Mouse (Mus musculus): ENCODE results near the gene Hpcal4. TPM values are rescaled to one million over a fixed set of nuclear protein-coding genes. Genes with fewer than 3 reads are reported as not detected.
"Not testable (repeated sequence)": the region's sequence is repeated elsewhere in the genome, so short reads cannot be mapped to it uniquely, and the experiment has no call there.

Hpcal4 gene
- polyA plus RNA-seq (2021) = not detected

GRCm38 (mm10) chr4:123182328-123183238, at the start of gene Hpcal4:
Gene Hpcal4, plus strand, starts transcription at chr4:123183227.
- ChIA-PET CTCF (no interaction called here), POLR2A (interaction anchor here (0.6 kb wide), 1 partner anchor 1669 kb away, joined by 3 read pairs; no protein-coding TSS in a partner anchor)
- ATAC-seq (no peak), DNase-seq (ENCODE audit: low read depth, low spot score) (no peak)
- TF ChIP-seq CTCF (IDR thresholded peaks at IDR 0.05) = no peak
- in situ Hi-C loops (cut with MboI; ENCODE audit: low pct_unique_long_range_greater_than_20kb) = no loop called here
- H3K27me3 ChIP-seq = peaks cover 55% of the 10 kb centered on the region

DNA sequence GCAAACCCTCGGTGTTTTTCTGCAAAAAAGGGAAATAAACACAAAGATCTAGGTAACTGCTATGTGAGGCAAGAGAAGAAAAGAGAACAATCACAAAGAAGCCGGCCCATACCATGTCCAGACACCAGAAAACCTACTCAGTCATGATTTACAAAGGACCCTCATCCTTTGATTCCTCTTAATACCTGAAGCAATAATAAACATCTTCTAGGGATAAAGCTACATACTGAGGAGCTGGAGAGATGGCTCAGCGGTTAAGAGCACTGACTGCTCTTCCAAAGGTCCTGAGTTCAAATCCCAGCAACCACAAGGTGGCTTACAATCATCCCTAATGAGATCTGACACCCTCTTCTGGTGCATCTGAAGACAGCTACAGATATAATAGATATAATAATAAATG, 45.5 kb upstream of the Hpcal4 start:
- in situ Hi-C loops (cut with MboI; ENCODE audit: low pct_unique_long_range_greater_than_20kb) = no loop called here
- CTCF ChIA-PET = no interaction called here
- POLR2A ChIA-PET = no interaction called here
- H3K27me3 ChIP-seq = no peaks in the 10 kb centered on the region
- DNase-seq (ENCODE audit: low read depth, low spot score) = no peak
- ATAC-seq = no peak
- no peak for TF ChIP-seq CTCF (IDR thresholded peaks at IDR 0.05)

DNA sequence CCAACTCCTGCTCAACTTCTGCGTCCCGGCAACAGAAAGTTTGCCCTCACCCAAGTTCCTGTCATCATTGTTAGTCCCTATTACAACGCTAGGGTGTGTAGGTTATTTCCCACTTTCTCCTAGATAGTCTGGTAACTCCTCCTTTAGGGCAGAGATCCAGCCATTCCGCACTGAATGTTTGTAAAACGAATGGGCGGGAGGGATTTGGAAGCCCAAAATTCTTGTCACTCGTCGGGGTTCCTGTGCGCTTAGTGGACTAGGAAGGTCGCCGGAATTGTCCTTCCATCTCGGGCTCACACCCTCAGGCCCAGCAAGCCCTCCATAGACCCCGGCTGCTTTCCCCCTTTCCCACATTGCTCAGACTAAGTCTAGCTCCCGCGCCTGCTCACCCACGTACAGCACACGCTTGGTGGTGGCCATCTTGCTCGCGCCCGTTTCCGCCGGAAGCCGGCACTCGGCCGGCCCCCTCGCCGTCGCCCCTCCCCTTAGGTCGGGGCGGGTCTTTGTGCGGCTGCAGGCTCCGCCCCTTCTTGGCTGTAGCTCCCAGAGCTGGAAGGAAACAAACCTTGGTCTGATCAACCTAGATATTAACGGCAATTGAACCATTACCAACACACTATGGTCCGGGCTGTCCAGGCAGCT, 43.4 kb upstream of the Hpcal4 start, which contains the start of gene Ppie:
TSS of gene Ppie (minus strand) at position 439 of the 642 bp plus-strand sequence.
- CTCF ChIA-PET = no interaction called here
- no peaks in the 10 kb centered on the region for H3K27me3 ChIP-seq

GRCm38 (mm10) chr4:123147446-123148150, 35.4 kb upstream of the Hpcal4 start:
- ATAC-seq (no peak), DNase-seq (ENCODE audit: low read depth, low spot score) (no peak)
- ChIA-PET POLR2A (no interaction called here), CTCF (interaction anchor here (1.6 kb wide), 1 partner anchor 53 kb away, joined by 4 read pairs; no protein-coding TSS in a partner anchor)
- in situ Hi-C loops (cut with MboI; ENCODE audit: low pct_unique_long_range_greater_than_20kb) = no loop called here
- TF ChIP-seq CTCF (IDR thresholded peaks at IDR 0.05) = no peak
- H3K27me3 ChIP-seq = peaks cover 17% of the 10 kb centered on the region

More for the DNA sequence above, 43.4 kb upstream of the Hpcal4 start, which contains the start of gene Ppie:
- POLR2A ChIA-PET = no interaction called here
- DNase-seq (ENCODE audit: low read depth, low spot score) (peak; percentile 28), ATAC-seq (peak; percentile 89)
- in situ Hi-C loops (cut with MboI; ENCODE audit: low pct_unique_long_range_greater_than_20kb) = no loop called here
- TF ChIP-seq CTCF (IDR thresholded peaks at IDR 0.05) = no peak

GRCm38 (mm10) chr4:123152003-123152402, 31.0 kb upstream of the Hpcal4 start:
- in situ Hi-C loops (cut with MboI; ENCODE audit: low pct_unique_long_range_greater_than_20kb) = no loop called here
- ChIA-PET CTCF (no interaction called here), POLR2A (no interaction called here)
- H3K27me3 ChIP-seq = peaks cover 13% of the 10 kb centered on the region
- TF ChIP-seq CTCF (IDR thresholded peaks at IDR 0.05) = peak; percentile 35
- DNase-seq (ENCODE audit: low read depth, low spot score) (no peak), ATAC-seq (no peak)

DNA sequence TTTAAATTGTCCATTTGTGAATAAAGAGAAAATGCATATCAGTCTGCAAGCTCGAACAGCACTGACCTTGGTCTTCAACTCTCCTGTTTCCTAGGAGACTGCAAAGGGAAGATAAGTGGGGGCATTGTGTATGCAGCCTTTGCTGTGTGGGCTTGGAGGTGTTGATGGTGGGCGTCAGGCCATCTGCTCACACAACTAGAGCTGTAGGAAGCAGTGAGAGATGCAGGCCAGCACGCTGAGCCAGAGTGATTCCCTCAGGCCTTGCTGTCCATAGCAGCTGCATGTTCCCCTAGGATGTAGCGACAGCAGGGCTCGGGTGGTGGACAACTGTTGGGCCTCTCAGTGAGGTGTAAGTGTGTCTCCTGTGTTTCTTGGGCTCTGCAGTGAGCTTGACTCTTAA, 30.1 kb upstream of the Hpcal4 start:
- ATAC-seq (no peak), DNase-seq (ENCODE audit: low read depth, low spot score) (no peak)
- in situ Hi-C loops (cut with MboI; ENCODE audit: low pct_unique_long_range_greater_than_20kb) = no loop called here
- ChIA-PET POLR2A (no interaction called here), CTCF (no interaction called here)
- H3K27me3 ChIP-seq = peaks cover 13% of the 10 kb centered on the region
- TF ChIP-seq CTCF (IDR thresholded peaks at IDR 0.05) = no peak

- in situ Hi-C loops (cut with MboI; ENCODE audit: low pct_unique_long_range_greater_than_20kb) = loop anchor here (5.0 kb wide), 2 partner anchors 42 to 102 kb away; no protein-coding TSS in a partner anchor
Observed at GRCm38 (mm10) chr4:123155004-123155403, 28.0 kb upstream of the Hpcal4 start.

DNA sequence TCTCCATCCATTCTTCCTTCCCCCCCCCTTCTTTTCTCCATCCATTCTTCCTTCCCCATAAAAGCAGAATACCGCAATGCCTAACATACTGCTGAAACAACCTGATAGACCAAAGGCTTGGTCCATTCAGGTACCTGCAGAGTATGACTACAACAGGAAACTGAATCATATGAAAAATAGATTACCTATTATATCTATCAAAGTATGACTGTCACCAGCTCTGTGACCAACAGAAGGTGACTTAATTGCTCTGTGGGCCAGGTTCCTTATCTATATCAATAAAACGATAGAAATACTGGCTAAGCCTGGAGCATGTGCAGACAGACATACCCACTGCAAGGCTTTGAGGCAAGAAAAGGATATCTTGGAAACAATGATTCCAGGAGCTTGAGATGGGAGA, 27.6 kb upstream of the Hpcal4 start:
- ChIA-PET CTCF (interaction anchor here (1.0 kb wide), 1 partner anchor 9 kb away, joined by 4 read pairs; no protein-coding TSS in a partner anchor), POLR2A (no interaction called here)
- peaks cover 4% of the 10 kb centered on the region for H3K27me3 ChIP-seq
- in situ Hi-C loops (cut with MboI; ENCODE audit: low pct_unique_long_range_greater_than_20kb) = loop anchor here (5.0 kb wide), 2 partner anchors 42 to 102 kb away; no protein-coding TSS in a partner anchor
- no peak for DNase-seq (ENCODE audit: low read depth, low spot score)
- TF ChIP-seq CTCF (IDR thresholded peaks at IDR 0.05) = no peak
- no peak for ATAC-seq

More at GRCm38 (mm10) chr4:123155004-123155403, 28.0 kb upstream of the Hpcal4 start:
- peak; percentile 52 for TF ChIP-seq CTCF (IDR thresholded peaks at IDR 0.05)
- DNase-seq (ENCODE audit: low read depth, low spot score) = peak; percentile 7
- ATAC-seq = no peak
- ChIA-PET POLR2A (no interaction called here), CTCF (interaction anchor here (1.0 kb wide), 1 partner anchor 9 kb away, joined by 4 read pairs; no protein-coding TSS in a partner anchor)
- H3K27me3 ChIP-seq = peaks cover 7% of the 10 kb centered on the region

DNA sequence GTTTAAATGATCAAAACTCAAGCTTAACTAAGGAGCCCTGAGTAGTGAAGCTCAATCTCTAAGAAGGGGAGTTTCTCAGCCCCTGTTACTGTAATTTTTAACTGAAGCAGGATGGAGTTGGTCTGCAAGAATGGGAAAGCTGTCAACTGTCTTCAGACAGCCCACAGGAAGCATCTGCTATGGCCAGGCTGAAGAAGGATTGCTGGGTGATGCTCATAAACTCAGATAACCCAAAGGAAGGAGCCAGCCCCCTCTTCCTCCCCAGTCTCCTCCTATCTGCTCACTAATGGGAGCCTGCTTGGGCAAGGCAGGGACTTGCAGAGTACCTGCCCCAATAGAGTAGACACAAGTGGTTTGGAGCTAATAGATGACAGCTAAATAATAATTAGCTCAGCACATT, 27.2 kb upstream of the Hpcal4 start:
- no peak for ATAC-seq
- POLR2A ChIA-PET = no interaction called here
- peaks cover 4% of the 10 kb centered on the region for H3K27me3 ChIP-seq
- CTCF ChIA-PET = no interaction called here
- in situ Hi-C loops (cut with MboI; ENCODE audit: low pct_unique_long_range_greater_than_20kb) = loop anchor here (5.0 kb wide), 2 partner anchors 41 to 101 kb away; no protein-coding TSS in a partner anchor
- no peak for TF ChIP-seq CTCF (IDR thresholded peaks at IDR 0.05)
- DNase-seq (ENCODE audit: low read depth, low spot score) = no peak

GRCm38 (mm10) chr4:123160571-123160970, 22.5 kb upstream of the Hpcal4 start:
- no peak for TF ChIP-seq CTCF (IDR thresholded peaks at IDR 0.05)
- POLR2A ChIA-PET = no interaction called here
- in situ Hi-C loops (cut with MboI; ENCODE audit: low pct_unique_long_range_greater_than_20kb) = no loop called here
- CTCF ChIA-PET = no interaction called here
- peaks cover 4% of the 10 kb centered on the region for H3K27me3 ChIP-seq
- ATAC-seq (no peak), DNase-seq (ENCODE audit: low read depth, low spot score) (no peak)

- DNase-seq (ENCODE audit: low read depth, low spot score); CTCF ChIA-PET; POLR2A ChIA-PET; H3K27me3 ChIP-seq; in situ Hi-C loops (cut with MboI; ENCODE audit: low pct_unique_long_range_greater_than_20kb); ATAC-seq: not testable (repeated sequence)
Observed at GRCm38 (mm10) chr4:123161251-123161650, 21.8 kb upstream of the Hpcal4 start.

All from Patski (cell line).